Comparison of ENCODE assay signal across 12 mouse cellular contexts in genomic region chr13:56449239-56450030, GRCm38 (mm10). TPM values are rescaled to one million over a fixed set of nuclear protein-coding genes. Genes with fewer than 3 reads are reported as not detected.
DNase-seq lines count a peak whose midpoint lies in the region; ATAC-seq and TF ChIP-seq lines count a peak whose summit lies in the region.
"Had no signal": no experiment of that assay in that cellular context is flagged by ENCODE, and none has a peak within 500 bp of the region (broad histone marks: within the 10 kb centered on the region; RNA-seq: fewer than 3 reads in every experiment).

No protein-coding gene starts in this region.

- no peaks in the 10 kb centered on the region for H3K27me3 ChIP-seq in kidney, adult 2 months (replicated peaks; ENCODE audit: control insufficient read depth, insufficient read depth, low read length)
- no peaks in the 10 kb centered on the region for H3K27me3 ChIP-seq in kidney, embryonic 16.5 days (ENCODE audit: insufficient read depth, low read length)
- H3K27me3 ChIP-seq in Patski: no peaks in the 10 kb centered on the region
- H3K27me3 ChIP-seq in forebrain, embryonic 15.5 days: peaks cover 13% of the 10 kb centered on the region; the same call in 1 of the 2 replicates
- peaks cover 29% of the 10 kb centered on the region; the same call in 1 of the 2 replicates for H3K27me3 ChIP-seq in heart, embryonic 10.5 days (ENCODE audit: insufficient read depth, poor library complexity, severe bottlenecking)
- H3K27me3 ChIP-seq: heart, embryonic 15.5 days had no signal

- whole genome bisulfite sequencing in kidney, adult 2 months: 50% methylated on average over 10 of the region's 10 CpGs
- 69% methylated on average over 10 of the region's 10 CpGs for whole genome bisulfite sequencing in kidney, embryonic 16.5 days
- 30% methylated on average over 10 of the region's 10 CpGs for WGBS in forebrain, embryonic 15.5 days
- WGBS in heart, embryonic 10.5 days: 75% methylated on average over 10 of the region's 10 CpGs

- CTCF ChIA-PET in Patski (lab: Charles Lee): interaction anchor here (0.8 kb wide), 1 partner anchor 170 kb away, joined by 3 read pairs; no protein-coding TSS in a partner anchor

- H3K4me3 ChIP-seq in kidney, adult 2 months (ENCODE audit: insufficient read depth, low read depth, low read length): no peak overlapping the region
- no peak overlapping the region for H3K4me3 ChIP-seq in kidney, embryonic 16.5 days (ENCODE audit: low read length)
- H3K4me3 ChIP-seq in forebrain, embryonic 15.5 days: no peak overlapping the region
- H3K4me3 ChIP-seq in heart, embryonic 10.5 days: no peak overlapping the region
- H3K4me3 ChIP-seq: heart, embryonic 15.5 days had no signal

- peak; percentile 71 for DNase-seq in kidney, adult 2 months
- DNase-seq in 416B (ENCODE audit: low read depth) (peak; percentile 24), Patski (ENCODE audit: low read depth, low spot score) (no peak)
- DNase-seq in gastrocnemius, postnatal 25 days: no peak
- DNase-seq in heart, embryonic 10.5 days (ENCODE audit: low spot score): no peak
- DNase-seq in frontal cortex, postnatal 10 days (ENCODE audit: low spot score in 2 of 2): no peak

- TF ChIP-seq POLR2A in kidney, adult 2 months (IDR thresholded peaks at IDR 0.05; ENCODE audit: low read depth, low read length): no peak

- peaks cover 6% of the 10 kb centered on the region; the same call in 1 of the 2 replicates for H3K4me1 ChIP-seq in kidney, adult 2 months (ENCODE audit: control insufficient read depth, insufficient read depth, low read length)
- 0 out of 2 replicates have a peak, but pooled peaks cover 10% of the 10 kb centered on the region for H3K4me1 ChIP-seq in kidney, embryonic 16.5 days (ENCODE audit: insufficient read depth, low read length)
- H3K4me1 ChIP-seq in forebrain, embryonic 15.5 days: peaks cover 21% of the 10 kb centered on the region
- H3K4me1 ChIP-seq in heart, embryonic 10.5 days: peaks cover 4% of the 10 kb centered on the region; the same call in 1 of the 2 replicates
- H3K4me1 ChIP-seq: heart, embryonic 15.5 days had no signal

- TF ChIP-seq CTCF in kidney, adult 2 months (conservative IDR thresholded peaks at IDR 0.05; ENCODE audit: insufficient read depth, insufficient read length, low read depth, low read length): no peak
- TF ChIP-seq CTCF in Patski (IDR thresholded peaks at IDR 0.05): no peak

- no peak overlapping the region for H3K4me2 ChIP-seq in kidney, embryonic 16.5 days (replicated peaks; ENCODE audit: low read depth, low read length)
- H3K4me2 ChIP-seq in forebrain, embryonic 15.5 days (replicated peaks): no peak overlapping the region
- H3K4me2 ChIP-seq: heart, embryonic 15.5 days had no signal

- POLR2A ChIA-PET in Patski (lab: Charles Lee): no interaction called here

- no peak for ATAC-seq in kidney, embryonic 16.5 days (ENCODE audit: low FRiP score, low TSS enrichment)
- peak; percentile 40 for ATAC-seq in Patski
- ATAC-seq in forebrain, embryonic 15.5 days (replicated peaks): peak; percentile 77

- no peaks in the 10 kb centered on the region for H3K9me3 ChIP-seq in kidney, embryonic 16.5 days (ENCODE audit: low read length)
- H3K9me3 ChIP-seq in forebrain, embryonic 15.5 days: no peaks in the 10 kb centered on the region
- no peaks in the 10 kb centered on the region for H3K9me3 ChIP-seq in heart, embryonic 10.5 days
- H3K9me3 ChIP-seq: heart, embryonic 15.5 days had no signal

- no peaks in the 10 kb centered on the region for H3K36me3 ChIP-seq in kidney, adult 2 months (ENCODE audit: control insufficient read depth, insufficient read depth, low read length)
- no peaks in the 10 kb centered on the region for H3K36me3 ChIP-seq in kidney, embryonic 16.5 days (ENCODE audit: insufficient read depth, low read length)
- H3K36me3 ChIP-seq in forebrain, embryonic 15.5 days: no peaks in the 10 kb centered on the region
- H3K36me3 ChIP-seq in heart, embryonic 10.5 days: no peaks in the 10 kb centered on the region
- H3K36me3 ChIP-seq: heart, embryonic 15.5 days had no signal

- no peak overlapping the region for H3K9ac ChIP-seq in kidney, embryonic 16.5 days (replicated peaks; ENCODE audit: low read length)
- no peak overlapping the region for H3K9ac ChIP-seq in forebrain, embryonic 15.5 days (replicated peaks)
- H3K9ac ChIP-seq: heart, embryonic 15.5 days had no signal

- in situ Hi-C loops in Patski (cut with MboI; ENCODE audit: low pct_unique_long_range_greater_than_20kb): no loop called here

- H3K27ac ChIP-seq in kidney, adult 2 months (ENCODE audit: insufficient read depth, low read depth, low read length): peak overlapping the region; percentile 36; the same call in 1 of the 2 replicates
- H3K27ac ChIP-seq in kidney, embryonic 16.5 days (ENCODE audit: low read length): no peak overlapping the region
- no peak overlapping the region for H3K27ac ChIP-seq in forebrain, embryonic 15.5 days (replicated peaks)
- no peak overlapping the region for H3K27ac ChIP-seq in heart, embryonic 10.5 days
- H3K27ac ChIP-seq: heart, embryonic 15.5 days had no signal

RNA-seq across cellular contexts. Expression of gene Slc25a48, which starts 11.3 kb away (rescaled TPM):
- polyA plus RNA-seq in kidney, adult 2 months (2012; rRNA removed): 16.4 and 17.6 TPM in 2 replicates
- 0.45 and 0.60 TPM in 2 replicates for polyA plus RNA-seq in kidney, embryonic 16.5 days (2015; fragmentation: Nextera tagmentation; extraction: Ambion mirVana)
- 1.1 TPM for polyA plus RNA-seq in Patski (2021)
- not detected in 2 replicates for polyA plus RNA-seq in forebrain, embryonic 15.5 days (2015; fragmentation: Nextera tagmentation; extraction: Ambion mirVana)
- not detected for total RNA-seq in gastrocnemius, postnatal 25 days (2021)
- polyA plus RNA-seq in heart, embryonic 10.5 days (2016; fragmentation: Nextera tagmentation; extraction: Ambion mirVana): 0.05 TPM in 1 of 2 replicates, not detected in the other
- total RNA-seq: MEL had no signal

RNA-seq across cellular contexts. Expression of gene Gm3045, which starts 23.0 kb away (rescaled TPM):
- not detected in 2 replicates for polyA plus RNA-seq in kidney, adult 2 months (2012; rRNA removed)
- not detected in 2 replicates for polyA plus RNA-seq in kidney, embryonic 16.5 days (2015; fragmentation: Nextera tagmentation; extraction: Ambion mirVana)
- not detected for polyA plus RNA-seq in Patski (2021)
- polyA plus RNA-seq in forebrain, embryonic 15.5 days (2015; fragmentation: Nextera tagmentation; extraction: Ambion mirVana): not detected in 2 replicates
- not detected for total RNA-seq in gastrocnemius, postnatal 25 days (2021)
- polyA plus RNA-seq in heart, embryonic 10.5 days (2016; fragmentation: Nextera tagmentation; extraction: Ambion mirVana): not detected in 2 replicates
- total RNA-seq: MEL had no signal
- polyA plus RNA-seq: heart, embryonic 15.5 days; lung, embryonic 16.5 days; spleen, adult 2 months had no signal

RNA-seq across cellular contexts. Expression of gene Il9, which starts 32.6 kb away (rescaled TPM):
- not detected in 2 replicates for polyA plus RNA-seq in kidney, adult 2 months (2012; rRNA removed)
- not detected in 2 replicates for polyA plus RNA-seq in kidney, embryonic 16.5 days (2015; fragmentation: Nextera tagmentation; extraction: Ambion mirVana)
- not detected for polyA plus RNA-seq in Patski (2021)
- polyA plus RNA-seq in forebrain, embryonic 15.5 days (2015; fragmentation: Nextera tagmentation; extraction: Ambion mirVana): not detected in 2 replicates
- total RNA-seq in gastrocnemius, postnatal 25 days (2021): not detected
- polyA plus RNA-seq in heart, embryonic 10.5 days (2016; fragmentation: Nextera tagmentation; extraction: Ambion mirVana): not detected in 2 replicates
- total RNA-seq: MEL had no signal
- polyA plus RNA-seq: heart, embryonic 15.5 days; lung, embryonic 16.5 days; spleen, adult 2 months had no signal

Comparison
In these comparisons a context has a peak if more than half of its experiments do, and no peak if none do; other contexts are left out.
1. DNase-seq: peak in kidney, adult 2 months (single experiment) and 416B (single experiment); none in Patski (single experiment), gastrocnemius, postnatal 25 days (single experiment), heart, embryonic 10.5 days (single experiment) and frontal cortex, postnatal 10 days (0 of 2).